Mouse (Mus musculus): ENCODE results near the gene Arid3a.

Arid3a gene

GRCm38 (mm10) chr10:79974087-79974486 lies 47.2 kb downstream of the Arid3a start:
- in situ Hi-C loops (cut with MboI, MseI), result no loop called here

- in situ Hi-C loops (cut with MboI, MseI), result no loop called here
These were observed 47.8 kb downstream of the Arid3a start for GRCm38 (mm10) chr10:79974668-79975067.

DNA sequence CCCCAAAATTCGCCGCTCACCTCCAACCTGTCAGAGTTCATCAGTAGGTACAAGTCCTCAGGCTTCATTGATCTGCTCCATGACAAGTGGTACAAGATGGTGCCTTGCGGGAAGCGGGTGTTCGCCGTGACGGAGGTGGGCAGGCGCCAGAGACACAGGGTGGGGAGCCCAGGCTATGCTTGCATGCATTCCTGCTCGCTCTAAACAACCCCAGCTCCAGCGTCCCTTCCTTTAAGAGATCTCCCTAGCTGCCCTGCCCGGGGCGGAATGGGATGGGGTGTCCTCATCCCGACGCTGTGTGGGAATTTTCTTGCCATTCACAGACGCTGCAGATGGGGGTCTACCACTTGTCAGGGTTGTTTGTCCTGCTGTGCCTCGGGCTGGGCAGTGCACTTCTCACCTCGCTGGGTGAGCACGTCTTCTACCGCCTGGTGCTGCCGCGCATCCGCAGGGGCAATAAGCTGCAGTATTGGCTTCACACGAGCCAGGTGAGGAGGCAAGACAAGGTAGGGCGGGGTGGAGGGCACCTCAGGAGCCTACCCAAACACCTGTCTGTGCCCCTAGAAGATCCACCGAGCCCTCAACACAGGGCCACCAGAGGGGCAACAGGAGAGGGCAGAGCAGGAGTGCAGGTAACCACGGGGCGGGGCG lies 49.4 kb downstream of the Arid3a start:
- in situ Hi-C loops (cut with MboI, MseI), result no loop called here

GRCm38 (mm10) chr10:79976722-79977107 lies 49.9 kb downstream of the Arid3a start:
- in situ Hi-C loops (cut with MboI, MseI), result no loop called here

- in situ Hi-C loops (cut with MboI, MseI), result no loop called here
These were observed 50.5 kb downstream of the Arid3a start for GRCm38 (mm10) chr10:79977324-79977723.

DNA sequence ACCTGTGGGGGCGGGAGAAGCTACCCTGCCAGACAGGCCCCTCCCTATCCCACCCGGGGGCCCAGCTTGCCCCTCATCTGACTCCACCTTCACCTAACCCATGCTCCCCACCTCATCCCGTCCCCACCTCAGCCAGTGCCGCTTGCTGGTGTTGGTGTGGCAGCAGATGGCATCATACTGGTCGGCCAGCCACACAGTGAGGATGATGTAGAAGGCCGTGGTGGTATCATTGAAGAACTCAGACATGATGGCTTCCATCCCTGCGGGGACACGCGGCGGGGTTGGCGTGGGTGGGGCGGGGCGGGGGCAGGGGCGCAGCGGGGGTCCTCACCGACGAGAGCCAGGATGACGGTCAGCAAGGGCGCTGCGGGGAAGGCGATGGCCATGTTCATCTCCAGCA lies 51.2 kb downstream of the Arid3a start:
- in situ Hi-C loops (cut with MboI, MseI), result no loop called here

DNA sequence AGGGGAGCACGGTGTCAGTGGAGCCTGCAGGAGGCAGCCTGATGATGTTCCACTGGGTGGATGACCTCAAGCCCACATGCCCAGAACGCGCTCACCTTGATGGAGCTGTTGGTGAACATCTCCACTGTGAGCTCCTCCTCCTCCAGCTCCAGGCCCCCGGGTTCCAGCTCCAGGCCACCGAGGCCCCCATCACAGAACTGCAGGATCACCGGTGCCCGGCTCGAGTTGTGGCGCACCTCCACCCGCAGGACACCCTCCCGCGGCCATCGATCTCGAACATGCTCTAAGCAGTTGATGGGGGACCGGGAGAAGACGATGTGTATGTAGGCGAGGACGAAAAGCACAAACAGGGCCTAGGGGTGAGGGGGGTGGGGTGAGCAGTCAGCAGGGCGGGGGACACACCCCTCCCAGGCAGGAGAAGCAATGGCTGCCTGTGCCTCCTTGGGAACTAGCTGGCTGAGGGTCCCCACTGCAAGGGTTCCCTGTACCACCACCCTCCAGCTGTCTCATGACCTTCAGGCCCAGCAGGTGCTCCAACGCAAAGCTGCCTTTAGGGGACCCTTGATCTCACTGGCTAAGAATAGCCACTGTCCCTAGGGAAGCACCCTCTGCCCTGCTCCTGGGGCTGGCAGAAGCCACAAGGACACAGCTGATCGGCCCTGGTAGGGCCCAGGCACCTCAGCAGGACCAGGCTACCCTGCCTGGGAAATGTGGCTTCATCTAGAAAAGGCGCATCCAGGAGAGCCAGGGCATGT lies 52.7 kb downstream of the Arid3a start:
- in situ Hi-C loops (cut with MboI, MseI), result no loop called here

- in situ Hi-C loops (cut with MboI, MseI), result no loop called here
These were observed 56.4 kb downstream of the Arid3a start for GRCm38 (mm10) chr10:79983205-79983604.

DNA sequence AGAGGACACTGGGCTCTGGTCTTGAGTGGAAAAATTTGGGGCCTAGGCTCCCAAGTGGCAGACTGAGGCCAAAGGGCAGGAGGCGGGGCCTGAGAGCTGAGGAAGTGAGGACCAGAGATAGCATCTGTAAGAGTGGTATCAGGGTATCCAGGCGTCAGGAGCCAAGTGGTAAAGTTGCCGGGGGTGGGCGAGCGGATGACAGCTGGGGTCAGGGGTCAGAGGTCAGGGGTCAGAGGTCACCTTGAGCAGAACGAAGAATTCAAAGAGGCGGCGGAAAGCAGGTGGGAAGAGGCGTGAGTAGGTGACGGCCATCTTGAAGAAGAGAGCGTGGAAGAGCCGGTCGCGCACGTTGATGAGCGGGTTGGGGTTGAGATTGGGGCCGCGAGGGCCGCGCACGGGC lies 56.8 kb downstream of the Arid3a start:
- in situ Hi-C loops (cut with MboI, MseI), result no loop called here

- in situ Hi-C loops (cut with MboI, MseI), result no loop called here
These were observed 57.5 kb downstream of the Arid3a start, which contains the start of gene Tmem259 for GRCm38 (mm10) chr10:79984195-79984816. Gene Tmem259, minus strand, starts transcription at chr10:79984330.

GRCm38 (mm10) chr10:79984871-79985270 lies 58.0 kb downstream of the Arid3a start:
- in situ Hi-C loops (cut with MboI, MseI), result loop anchor here (5.0 kb wide), 1 partner anchor 157 kb away; the partner anchor contains the start of gene Cbarp

DNA sequence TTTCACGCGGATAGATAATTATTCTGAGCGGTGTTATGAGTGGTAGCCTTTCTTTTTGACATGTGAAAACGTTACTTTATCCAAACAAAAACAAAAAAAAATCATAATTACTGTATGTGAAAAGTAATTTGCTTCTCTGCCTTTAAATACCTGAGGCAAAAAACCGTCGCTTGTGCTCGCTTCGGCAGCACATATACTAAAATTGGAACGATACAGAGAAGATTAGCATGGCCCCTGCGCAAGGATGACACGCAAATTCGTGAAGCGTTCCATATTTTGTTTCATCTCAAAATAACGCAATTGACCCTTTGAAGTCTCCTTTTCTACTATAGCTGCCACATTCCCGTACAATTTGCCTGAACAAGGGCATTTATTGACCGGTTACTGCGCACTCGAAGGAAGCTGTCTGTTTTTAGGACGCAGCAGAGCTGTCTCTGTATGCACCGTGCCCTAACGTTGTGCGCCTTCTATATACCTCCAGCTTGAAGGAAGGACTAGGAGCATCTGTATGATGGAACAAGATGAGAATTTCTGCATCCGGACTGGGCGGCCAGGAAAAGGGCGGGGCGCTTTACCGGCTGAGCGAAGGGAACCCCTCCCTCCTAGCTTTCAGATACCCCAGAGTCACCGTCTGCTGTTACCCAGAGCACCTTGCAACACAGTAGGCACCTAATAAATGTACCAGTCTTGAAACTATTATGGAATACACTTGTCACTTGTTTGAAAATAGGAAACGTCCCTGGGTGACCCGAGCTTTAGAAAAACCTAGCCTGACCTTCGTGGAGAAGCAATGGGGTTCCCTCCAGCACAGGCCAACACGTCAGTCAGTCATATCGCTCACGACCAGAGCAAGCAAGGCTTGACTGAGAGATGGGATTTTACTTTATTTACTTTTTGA lies 58.7 kb downstream of the Arid3a start:
- in situ Hi-C loops (cut with MboI, MseI), result loop anchor here (5.0 kb wide), 1 partner anchor 157 kb away; the partner anchor contains the start of gene Cbarp

- in situ Hi-C loops (cut with MboI, MseI), result loop anchor here (5.0 kb wide), 1 partner anchor 156 kb away; the partner anchor contains the start of gene Cbarp
These were observed 59.5 kb downstream of the Arid3a start for GRCm38 (mm10) chr10:79986232-79986878.

- in situ Hi-C loops (cut with MboI, MseI), result loop anchor here (5.0 kb wide), 1 partner anchor 155 kb away; the partner anchor contains the start of gene Cbarp
These were observed 60.1 kb downstream of the Arid3a start for GRCm38 (mm10) chr10:79986963-79987362.

DNA sequence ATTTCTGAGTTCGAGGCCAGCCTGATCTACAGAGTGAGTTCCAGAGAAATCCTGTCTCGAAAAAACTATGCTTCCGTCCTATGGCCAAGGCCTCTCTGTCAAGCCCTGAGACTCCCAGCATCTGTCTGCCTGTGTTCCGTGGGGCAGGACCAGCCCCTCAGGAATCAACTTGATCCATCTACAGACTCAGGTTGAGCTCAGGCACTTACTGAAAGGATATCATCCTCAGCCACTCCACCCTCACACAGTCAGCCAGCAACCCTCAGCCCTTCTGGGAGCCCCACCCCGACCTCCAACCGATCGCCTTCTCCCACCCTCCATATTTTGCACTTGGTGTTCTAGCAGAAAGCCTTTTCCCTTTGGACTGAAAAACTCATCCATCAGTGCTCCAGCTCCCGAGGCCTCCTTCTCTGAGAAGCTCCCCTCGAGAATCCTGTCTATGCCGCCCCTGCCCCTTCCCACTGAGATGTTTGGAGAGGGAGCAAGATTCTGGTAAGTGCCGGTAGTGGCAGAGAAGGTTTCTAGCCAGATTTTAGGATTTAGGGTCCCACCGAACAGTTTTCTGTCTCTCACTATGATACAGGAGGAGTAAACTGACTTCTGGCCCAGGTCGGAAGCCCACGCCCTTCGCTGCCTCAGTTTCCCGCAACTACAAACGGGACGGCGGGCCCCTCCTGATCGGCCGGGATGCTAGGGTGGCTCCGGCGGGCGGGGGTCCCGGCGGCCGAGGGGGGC lies 61.1 kb downstream of the Arid3a start:
- in situ Hi-C loops (cut with MboI, MseI), result loop anchor here (5.0 kb wide), 1 partner anchor 154 kb away; the partner anchor contains the start of gene Cbarp

DNA sequence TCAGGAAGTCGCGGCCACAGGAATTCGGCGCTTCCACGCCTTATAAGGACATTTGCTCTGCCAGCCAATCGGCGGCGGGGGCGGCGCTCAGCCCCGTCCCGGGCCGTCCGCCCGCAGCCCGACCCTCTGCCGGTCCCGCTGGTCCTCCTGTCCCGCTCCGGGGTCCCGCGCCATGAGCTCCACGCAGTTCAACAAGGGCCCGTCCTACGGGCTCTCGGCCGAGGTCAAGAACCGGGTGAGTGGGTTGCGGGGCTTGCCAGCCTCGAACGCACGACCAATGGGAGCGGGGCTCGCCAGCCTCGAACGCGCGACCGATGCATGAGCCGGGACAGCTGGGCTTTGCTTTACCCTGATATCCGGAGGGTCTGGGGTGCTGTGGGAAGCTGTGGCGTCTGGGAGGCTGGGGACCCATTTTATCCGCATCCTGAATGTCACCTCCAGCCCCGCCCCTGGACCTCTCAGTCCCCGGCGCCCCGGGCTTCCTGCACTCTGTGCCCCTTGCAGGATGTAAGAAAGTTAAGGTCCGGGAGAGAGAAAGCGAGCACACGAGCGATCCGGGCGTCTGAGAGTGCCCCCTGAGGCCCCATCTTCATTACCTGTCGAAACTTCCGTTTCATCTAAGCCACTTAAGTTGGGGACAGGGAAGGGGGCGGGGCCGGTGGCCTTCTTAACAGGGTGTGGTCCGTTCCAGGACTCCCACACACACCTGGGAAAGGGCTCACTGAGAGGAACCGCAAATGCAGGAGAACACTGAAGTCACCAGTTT lies 61.8 kb downstream of the Arid3a start, which contains the start of gene Cnn2:
Cnn2 (plus strand) TSS at position 79 of the 766 bp plus-strand sequence.
- in situ Hi-C loops (cut with MboI, MseI), result loop anchor here (5.0 kb wide), 1 partner anchor 154 kb away; the partner anchor contains the start of gene Cbarp

DNA sequence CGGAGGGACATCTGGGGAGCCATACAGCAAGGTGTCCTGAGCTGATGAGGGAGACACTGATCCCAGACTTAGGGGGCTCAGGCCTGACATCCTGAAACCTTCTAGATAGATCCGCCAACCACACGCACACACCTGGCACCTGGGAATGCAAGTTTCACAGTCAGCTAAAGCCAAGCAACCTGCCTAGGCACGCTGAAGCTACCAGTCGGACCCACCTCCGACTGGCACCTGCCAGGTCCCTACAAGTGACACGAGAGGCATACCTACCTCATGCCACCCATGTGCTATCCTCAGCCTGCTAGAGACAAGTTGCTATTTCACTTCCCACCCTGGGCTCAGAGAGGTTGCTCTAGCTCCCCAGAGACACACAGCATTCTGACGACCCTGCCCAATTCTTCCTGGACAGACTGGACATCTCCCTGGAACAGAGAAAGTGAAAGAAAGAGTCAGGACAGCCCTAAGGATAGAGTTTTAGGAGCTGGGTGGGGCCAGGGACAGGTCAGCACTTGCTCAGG lies 62.5 kb downstream of the Arid3a start:
- in situ Hi-C loops (cut with MboI, MseI), result loop anchor here (5.0 kb wide), 1 partner anchor 153 kb away; the partner anchor contains the start of gene Cbarp

- in situ Hi-C loops (cut with MboI, MseI), result loop anchor here (5.0 to 10.0 kb wide), 2 partner anchors 125 to 152 kb away; partner anchors contain the start of genes Cbarp and Stk11
These were observed 63.0 kb downstream of the Arid3a start for GRCm38 (mm10) chr10:79989870-79990269.

DNA sequence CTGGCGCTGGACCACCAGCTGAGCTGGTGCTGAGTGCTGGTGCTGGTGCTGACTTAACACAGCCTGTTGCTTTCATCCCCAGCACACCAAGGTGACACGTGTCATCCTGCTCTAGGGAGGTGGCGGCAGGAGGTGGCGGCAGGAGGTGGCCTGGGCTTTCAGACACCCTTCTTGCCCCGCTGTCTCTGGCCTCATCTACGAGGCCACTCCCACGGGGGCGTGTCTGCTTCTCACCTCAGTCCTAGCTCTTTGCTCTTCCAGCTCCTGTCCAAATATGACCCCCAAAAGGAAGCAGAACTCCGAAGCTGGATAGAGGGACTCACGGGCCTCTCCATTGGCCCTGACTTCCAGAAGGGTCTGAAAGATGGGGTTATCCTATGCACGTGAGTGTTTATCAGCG lies 64.3 kb downstream of the Arid3a start:
- in situ Hi-C loops (cut with MboI, MseI), result loop anchor here (10.0 kb wide), 1 partner anchor 124 kb away; the partner anchor contains the start of gene Stk11
